Mouse (Mus musculus): Measurements from ENCODE around the gene Otog. TPM values are rescaled to one million over a fixed set of nuclear protein-coding genes. Genes with fewer than 3 reads are reported as not detected.

Otog gene
- polyA plus RNA-seq, 1 experiment from 2014 or later: not detected

DNA sequence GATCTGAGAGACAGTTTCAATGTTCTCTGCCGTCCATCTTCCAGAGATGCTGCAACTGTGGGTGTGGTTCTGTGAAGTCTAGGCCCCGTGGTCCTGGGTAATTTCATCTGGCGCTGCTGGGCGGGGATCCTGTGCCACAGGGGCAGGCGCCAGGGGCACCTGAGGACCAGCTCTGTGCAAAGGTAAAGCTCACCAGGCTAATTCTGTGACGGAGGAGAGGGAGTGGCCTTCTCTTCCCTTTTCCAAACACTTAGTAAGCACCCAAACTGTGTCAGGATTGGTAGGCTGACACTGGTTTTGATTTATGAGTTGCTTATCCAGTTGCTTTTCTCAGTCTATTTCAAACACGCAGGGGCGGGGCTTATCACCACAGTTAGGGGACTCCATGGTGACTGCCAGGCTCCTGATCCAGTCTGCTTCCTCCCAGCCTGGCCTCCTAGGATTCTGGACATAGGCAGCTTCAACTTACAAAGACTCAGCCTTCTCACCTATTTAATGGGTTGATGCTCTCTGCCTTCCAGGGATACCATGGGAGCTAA lies 20.1 kb upstream of the Otog start:
- Histone ChIP-seq H3K36me3 (ENCODE audit: control insufficient read depth, insufficient read depth) (no peaks in the 10 kb centered on the region), H3K9ac (replicated peaks; ENCODE audit: low read depth, low read length) (no peak overlapping the region), H3K27ac (ENCODE audit: low read length) (no peak overlapping the region), H3K4me3 (replicated peaks; ENCODE audit: low read length) (no peak overlapping the region), H3K27me3 (replicated peaks; ENCODE audit: control insufficient read depth, insufficient read depth, low read length) (no peaks in the 10 kb centered on the region), H3K4me1 (replicated peaks; ENCODE audit: control insufficient read depth, insufficient read depth, low read length) (no peaks in the 10 kb centered on the region), H3K9me3 (ENCODE audit: control insufficient read depth, low read length) (no peaks in the 10 kb centered on the region), H3K4me2 (ENCODE audit: low read length) (no peak overlapping the region)
- no peak for ATAC-seq
- 79% methylated on average over 8 of the region's 8 CpGs for WGBS

DNA sequence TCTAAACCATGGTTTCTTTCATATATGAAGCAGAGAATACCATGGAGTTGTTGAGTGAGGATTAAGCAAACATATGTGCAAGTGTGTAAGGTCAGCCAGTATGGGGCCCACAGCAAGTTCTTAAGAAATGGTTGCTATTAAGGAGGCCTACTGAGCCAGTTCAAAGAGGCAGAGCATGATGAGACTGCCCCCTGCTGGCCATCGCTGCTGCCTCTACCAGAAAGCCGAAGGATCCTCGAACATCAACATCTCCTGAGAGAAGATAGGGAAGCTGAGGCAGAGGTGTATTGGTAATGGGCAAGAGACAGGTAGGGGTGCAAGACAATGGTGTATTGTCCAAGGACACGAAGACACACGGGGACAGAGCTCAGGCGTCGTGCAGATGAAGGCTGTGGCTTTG lies 14.5 kb upstream of the Otog start:
- Histone ChIP-seq H3K4me3 (replicated peaks; ENCODE audit: low read length) (no peak overlapping the region), H3K9ac (replicated peaks; ENCODE audit: low read depth, low read length) (no peak overlapping the region)
- WGBS: 18% methylated on average over 7 of the region's 7 CpGs

DNA sequence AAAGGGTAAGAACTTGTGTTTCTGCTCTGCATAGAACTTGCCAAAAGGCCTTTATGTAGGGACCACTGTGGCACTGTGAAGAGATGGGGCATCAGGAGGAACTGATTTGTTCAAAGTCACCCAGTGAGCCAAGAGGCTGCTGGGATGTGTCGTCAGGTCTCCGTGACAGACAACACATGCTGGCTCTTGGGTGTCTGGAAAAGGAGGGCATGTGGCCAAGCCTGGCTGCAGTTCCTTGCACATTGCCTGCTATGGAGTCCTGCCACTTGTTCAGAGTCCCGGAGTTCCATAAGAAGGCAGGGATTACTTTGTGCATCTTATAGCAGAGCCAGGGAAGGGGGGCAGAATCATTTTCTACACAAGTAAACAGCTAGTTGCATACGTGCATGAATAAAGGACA lies 13.9 kb upstream of the Otog start:
- H3K27ac ChIP-seq (ENCODE audit: low read length): peak overlapping the region; percentile 70
- no peak overlapping the region for H3K4me3 ChIP-seq (replicated peaks; ENCODE audit: low read length)
- H3K36me3 ChIP-seq (ENCODE audit: control insufficient read depth, insufficient read depth): no peaks in the 10 kb centered on the region
- H3K9me3 ChIP-seq (ENCODE audit: control insufficient read depth, low read length): no peaks in the 10 kb centered on the region
- no peak overlapping the region for H3K4me2 ChIP-seq (ENCODE audit: low read length)
- H3K27me3 ChIP-seq (replicated peaks; ENCODE audit: control insufficient read depth, insufficient read depth, low read length): no peaks in the 10 kb centered on the region
- peak; percentile 90 for ATAC-seq
- WGBS: 34% methylated on average over 4 of the region's 4 CpGs
- H3K9ac ChIP-seq (replicated peaks; ENCODE audit: low read depth, low read length): no peak overlapping the region
- H3K4me1 ChIP-seq (replicated peaks; ENCODE audit: control insufficient read depth, insufficient read depth, low read length): peaks cover 17% of the 10 kb centered on the region

More for the DNA sequence above, 14.5 kb upstream of the Otog start:
- Histone ChIP-seq H3K4me1 (replicated peaks; ENCODE audit: control insufficient read depth, insufficient read depth, low read length) (peaks cover 17% of the 10 kb centered on the region), H3K27ac (ENCODE audit: low read length) (peak overlapping the region; percentile 57; the same call in 1 of the 2 replicates), H3K36me3 (ENCODE audit: control insufficient read depth, insufficient read depth) (no peaks in the 10 kb centered on the region), H3K4me2 (ENCODE audit: low read length) (no peak overlapping the region), H3K9me3 (ENCODE audit: control insufficient read depth, low read length) (no peaks in the 10 kb centered on the region), H3K27me3 (replicated peaks; ENCODE audit: control insufficient read depth, insufficient read depth, low read length) (no peaks in the 10 kb centered on the region)
- no peak for ATAC-seq

- Histone ChIP-seq H3K36me3 (ENCODE audit: control insufficient read depth, insufficient read depth) (no peaks in the 10 kb centered on the region), H3K4me2 (ENCODE audit: low read length) (no peak overlapping the region), H3K27ac (ENCODE audit: low read length) (peak overlapping the region; percentile 9; the same call in 1 of the 2 replicates)
Measured at GRCm38 (mm10) chr7:46235948-46236347, 4.8 kb upstream of the Otog start.

GRCm38 (mm10) chr7:46236363-46236762 lies 4.4 kb upstream of the Otog start:
- 79% methylated on average over 15 of the region's 15 CpGs for WGBS
- Histone ChIP-seq H3K9ac (replicated peaks; ENCODE audit: low read depth, low read length) (no peak overlapping the region), H3K4me3 (replicated peaks; ENCODE audit: low read length) (no peak overlapping the region), H3K4me2 (ENCODE audit: low read length) (0 out of 2 replicates have a peak overlapping the region, but pooled peaks have one; percentile 17), H3K36me3 (ENCODE audit: control insufficient read depth, insufficient read depth) (no peaks in the 10 kb centered on the region), H3K4me1 (replicated peaks; ENCODE audit: control insufficient read depth, insufficient read depth, low read length) (peaks cover 11% of the 10 kb centered on the region), H3K27me3 (replicated peaks; ENCODE audit: control insufficient read depth, insufficient read depth, low read length) (no peaks in the 10 kb centered on the region), H3K27ac (ENCODE audit: low read length) (0 out of 2 replicates have a peak overlapping the region, but pooled peaks have one; percentile 1), H3K9me3 (ENCODE audit: control insufficient read depth, low read length) (no peaks in the 10 kb centered on the region)
- 0 out of 2 replicates have a peak, but pooled peaks have one; percentile 14 for ATAC-seq

More at GRCm38 (mm10) chr7:46235948-46236347, 4.8 kb upstream of the Otog start:
- H3K4me3 ChIP-seq (replicated peaks; ENCODE audit: low read length): no peak overlapping the region
- WGBS: 60% methylated on average over 18 of the region's 18 CpGs
- H3K27me3 ChIP-seq (replicated peaks; ENCODE audit: control insufficient read depth, insufficient read depth, low read length): no peaks in the 10 kb centered on the region
- peaks cover 11% of the 10 kb centered on the region for H3K4me1 ChIP-seq (replicated peaks; ENCODE audit: control insufficient read depth, insufficient read depth, low read length)
- no peaks in the 10 kb centered on the region for H3K9me3 ChIP-seq (ENCODE audit: control insufficient read depth, low read length)
- no peak overlapping the region for H3K9ac ChIP-seq (replicated peaks; ENCODE audit: low read depth, low read length)
- ATAC-seq: peak; percentile 74; the same call in 1 of the 2 replicates

- Histone ChIP-seq H3K9ac (replicated peaks; ENCODE audit: low read depth, low read length) (no peak overlapping the region), H3K27ac (ENCODE audit: low read length) (no peak overlapping the region), H3K9me3 (ENCODE audit: control insufficient read depth, low read length) (no peaks in the 10 kb centered on the region), H3K36me3 (ENCODE audit: control insufficient read depth, insufficient read depth) (no peaks in the 10 kb centered on the region), H3K4me2 (ENCODE audit: low read length) (no peak overlapping the region), H3K27me3 (replicated peaks; ENCODE audit: control insufficient read depth, insufficient read depth, low read length) (no peaks in the 10 kb centered on the region), H3K4me1 (replicated peaks; ENCODE audit: control insufficient read depth, insufficient read depth, low read length) (peaks cover 11% of the 10 kb centered on the region), H3K4me3 (replicated peaks; ENCODE audit: low read length) (no peak overlapping the region)
- 79% methylated on average over 7 of the region's 7 CpGs for WGBS
- ATAC-seq: no peak
Measured at GRCm38 (mm10) chr7:46237192-46237591, 3.6 kb upstream of the Otog start.

- no peaks in the 10 kb centered on the region for H3K27me3 ChIP-seq (replicated peaks; ENCODE audit: control insufficient read depth, insufficient read depth, low read length)
- WGBS: 23% methylated on average over 10 of the region's 10 CpGs
- H3K36me3 ChIP-seq (ENCODE audit: control insufficient read depth, insufficient read depth): no peaks in the 10 kb centered on the region
- ATAC-seq: no peak
- H3K9ac ChIP-seq (replicated peaks; ENCODE audit: low read depth, low read length): no peak within 1 kb of the TSS
- no peaks in the 10 kb centered on the region for H3K9me3 ChIP-seq (ENCODE audit: control insufficient read depth, low read length)
- H3K27ac ChIP-seq (ENCODE audit: low read length): no peak within 1 kb of the TSS
- H3K4me3 ChIP-seq (replicated peaks; ENCODE audit: low read length): no peak within 1 kb of the TSS
- peaks cover 11% of the 10 kb centered on the region for H3K4me1 ChIP-seq (replicated peaks; ENCODE audit: control insufficient read depth, insufficient read depth, low read length)
- H3K4me2 ChIP-seq (ENCODE audit: low read length): no peak within 1 kb of the TSS
Measured at GRCm38 (mm10) chr7:46238346-46238745, 2.4 kb upstream of the Otog start, which contains the start of gene Ush1c. Ush1c (minus strand) TSS chr7:46238503.

- Histone ChIP-seq H3K9me3 (ENCODE audit: control insufficient read depth, low read length) (no peaks in the 10 kb centered on the region), H3K4me2 (ENCODE audit: low read length) (no peak overlapping the region), H3K9ac (replicated peaks; ENCODE audit: low read depth, low read length) (no peak overlapping the region), H3K36me3 (ENCODE audit: control insufficient read depth, insufficient read depth) (no peaks in the 10 kb centered on the region), H3K4me3 (replicated peaks; ENCODE audit: low read length) (no peak overlapping the region), H3K27me3 (replicated peaks; ENCODE audit: control insufficient read depth, insufficient read depth, low read length) (no peaks in the 10 kb centered on the region), H3K4me1 (replicated peaks; ENCODE audit: control insufficient read depth, insufficient read depth, low read length) (peaks cover 11% of the 10 kb centered on the region), H3K27ac (ENCODE audit: low read length) (no peak overlapping the region)
- WGBS: 69% methylated on average over 4 of the region's 4 CpGs
- no peak for ATAC-seq
Measured at GRCm38 (mm10) chr7:46240091-46240490, 696 bp upstream of the Otog start.

DNA sequence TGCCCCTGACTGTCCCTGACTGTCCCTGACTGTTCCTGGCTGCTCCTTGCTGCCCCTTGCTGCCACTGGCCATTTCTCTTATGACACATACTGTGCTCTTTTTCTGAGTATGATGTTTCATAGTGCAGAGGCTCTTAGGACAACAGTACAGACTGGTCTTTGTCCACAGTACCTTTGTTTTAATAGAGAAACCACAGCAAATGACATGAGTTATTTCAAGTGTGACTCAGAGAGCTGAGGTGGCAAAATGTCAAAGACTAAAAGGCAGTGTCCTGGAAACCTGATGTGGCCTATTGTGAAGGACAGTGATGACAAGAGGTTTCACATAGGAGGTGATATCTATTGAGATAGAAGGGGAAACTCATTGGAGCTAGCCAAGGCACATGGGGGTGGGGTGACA lies 6.1 kb downstream of the Otog start:
- no peaks in the 10 kb centered on the region for H3K9me3 ChIP-seq (ENCODE audit: control insufficient read depth, low read length)
- no peak overlapping the region for H3K4me2 ChIP-seq (ENCODE audit: low read length)
- H3K36me3 ChIP-seq (ENCODE audit: control insufficient read depth, insufficient read depth): no peaks in the 10 kb centered on the region
- ATAC-seq: no peak
- H3K4me3 ChIP-seq (replicated peaks; ENCODE audit: low read length): no peak overlapping the region
- H3K27ac ChIP-seq (ENCODE audit: low read length): no peak overlapping the region
- H3K9ac ChIP-seq (replicated peaks; ENCODE audit: low read depth, low read length): no peak overlapping the region
- H3K4me1 ChIP-seq (replicated peaks; ENCODE audit: control insufficient read depth, insufficient read depth, low read length): no peaks in the 10 kb centered on the region
- H3K27me3 ChIP-seq (replicated peaks; ENCODE audit: control insufficient read depth, insufficient read depth, low read length): no peaks in the 10 kb centered on the region

GRCm38 (mm10) chr7:46247606-46248005 lies 6.8 kb downstream of the Otog start:
- no peak overlapping the region for H3K9ac ChIP-seq (replicated peaks; ENCODE audit: low read depth, low read length)
- no peaks in the 10 kb centered on the region for H3K9me3 ChIP-seq (ENCODE audit: control insufficient read depth, low read length)
- H3K4me2 ChIP-seq (ENCODE audit: low read length): no peak overlapping the region
- WGBS: 87% methylated on average over 3 of the region's 3 CpGs
- H3K27ac ChIP-seq (ENCODE audit: low read length): no peak overlapping the region
- no peak for ATAC-seq
- no peaks in the 10 kb centered on the region for H3K36me3 ChIP-seq (ENCODE audit: control insufficient read depth, insufficient read depth)
- H3K27me3 ChIP-seq (replicated peaks; ENCODE audit: control insufficient read depth, insufficient read depth, low read length): no peaks in the 10 kb centered on the region
- no peak overlapping the region for H3K4me3 ChIP-seq (replicated peaks; ENCODE audit: low read length)
- no peaks in the 10 kb centered on the region for H3K4me1 ChIP-seq (replicated peaks; ENCODE audit: control insufficient read depth, insufficient read depth, low read length)

Measured in forebrain, embryonic 16.5 days (tissue).